Comparison of ENCODE assay signal across 26 mouse cellular contexts in genomic region chr4:135157329-135157728, GRCm38 (mm10). TPM values are rescaled to one million over a fixed set of nuclear protein-coding genes. Genes with fewer than 3 reads are reported as not detected.
DNase-seq lines count a peak whose midpoint lies in the region; ATAC-seq and TF ChIP-seq lines count a peak whose summit lies in the region.
"Had no signal": no experiment of that assay in that cellular context is flagged by ENCODE, and none has a peak within 500 bp of the region (broad histone marks: within the 10 kb centered on the region; RNA-seq: fewer than 3 reads in every experiment).

No protein-coding gene starts in this region.

- ATAC-seq in limb, embryonic 11.5 days (ENCODE audit: insufficient number of reproducible peaks, low FRiP score, low TSS enrichment, low read depth), result no peak
- ATAC-seq in lung, postnatal 0 days, result no peak
- ATAC-seq: intestine, embryonic 15.5 days; midbrain, embryonic 16.5 days had no signal

- peaks cover 71% of the 10 kb centered on the region for H3K27me3 ChIP-seq in limb, embryonic 11.5 days (ENCODE audit: control insufficient read depth, insufficient read depth, low read length)
- H3K27me3 ChIP-seq in limb, embryonic 10.5 days (ENCODE audit: low read depth, poor library complexity, severe bottlenecking), result peaks cover 97% of the 10 kb centered on the region
- H3K27me3 ChIP-seq in lung, postnatal 0 days (replicated peaks; ENCODE audit: insufficient read depth, low read length), result peaks cover 65% of the 10 kb centered on the region

- no peaks in the 10 kb centered on the region for H3K36me3 ChIP-seq in limb, embryonic 11.5 days (ENCODE audit: control insufficient read depth, insufficient read depth, low read length)
- H3K36me3 ChIP-seq in limb, embryonic 10.5 days, result no peaks in the 10 kb centered on the region
- H3K36me3 ChIP-seq in lung, postnatal 0 days (ENCODE audit: insufficient read depth, low read length), result no peaks in the 10 kb centered on the region
- H3K36me3 ChIP-seq: embryonic facial prominence, embryonic 12.5 days; forebrain, embryonic 12.5 days; hindbrain, embryonic 13.5 days; intestine, embryonic 15.5 days had no signal

- no peak for TF ChIP-seq CTCF in lung, postnatal 0 days (IDR thresholded peaks at IDR 0.05)

- H3K4me1 ChIP-seq in limb, embryonic 11.5 days (ENCODE audit: control insufficient read depth, insufficient read depth, low read length), result peaks cover 43% of the 10 kb centered on the region
- H3K4me1 ChIP-seq in limb, embryonic 10.5 days, result peaks cover 84% of the 10 kb centered on the region
- H3K4me1 ChIP-seq in lung, postnatal 0 days (ENCODE audit: insufficient read depth, low read depth, low read length), result no peaks in the 10 kb centered on the region

- DNase-seq in limb, embryonic 11.5 days (ENCODE audit: low spot score), result peak; percentile 24
- no peak for DNase-seq in limb, embryonic 10.5 days (ENCODE audit: low spot score)
- peak; percentile 52 to 56 for DNase-seq in B cell, adult 2 months
- DNase-seq in T-cell, adult 2 months (ENCODE audit: low spot score), result peak; percentile 70
- DNase-seq in naive thymus-derived CD4-positive, alpha-beta T cell, adult 2 months (ENCODE audit: low read depth), result peak; percentile 70
- DNase-seq in testis, postnatal 10 days (ENCODE audit: low spot score), result no peak
- no peak for DNase-seq in lung, postnatal 0 days (ENCODE audit: low spot score)
- DNase-seq in adrenal gland, postnatal 25 days, result no peak
- DNase-seq: adrenal gland, postnatal 36 days; cerebellum, adult 9-11 months; heart, postnatal 36 days; kidney, adult 9 months; kidney, postnatal 25 days; layer of hippocampus, postnatal 36 days; lung, embryonic 14.5 days; lung, postnatal 36 days had no signal

- no peak overlapping the region for H3K9ac ChIP-seq in limb, embryonic 11.5 days (ENCODE audit: low read length)
- H3K9ac ChIP-seq in lung, postnatal 0 days (replicated peaks; ENCODE audit: low read depth), result no peak overlapping the region
- H3K9ac ChIP-seq: embryonic facial prominence, embryonic 12.5 days; forebrain, embryonic 12.5 days; hindbrain, embryonic 13.5 days; intestine, embryonic 15.5 days; liver, embryonic 14.5 days; lung, embryonic 14.5 days had no signal

- no peak for TF ChIP-seq EP300 in lung, postnatal 0 days (IDR thresholded peaks at IDR 0.05)

- no peak overlapping the region for H3K27ac ChIP-seq in limb, embryonic 11.5 days (replicated peaks; ENCODE audit: low read depth, low read length)
- H3K27ac ChIP-seq in limb, embryonic 10.5 days, result no peak overlapping the region
- H3K27ac ChIP-seq in lung, postnatal 0 days (ENCODE audit: low read length), result no peak overlapping the region
- H3K27ac ChIP-seq: embryonic facial prominence, embryonic 12.5 days; forebrain, embryonic 12.5 days; hindbrain, embryonic 13.5 days; intestine, embryonic 15.5 days; liver, embryonic 14.5 days had no signal

- H3K4me3 ChIP-seq in limb, embryonic 11.5 days (ENCODE audit: low read depth, low read length), result no peak overlapping the region
- H3K4me3 ChIP-seq in limb, embryonic 10.5 days, result no peak overlapping the region
- H3K4me3 ChIP-seq in lung, postnatal 0 days (ENCODE audit: low read depth, low read length), result no peak overlapping the region
- H3K4me3 ChIP-seq: embryonic facial prominence, embryonic 12.5 days; erythroblast, embryonic 14.5 days; forebrain, embryonic 12.5 days; hindbrain, embryonic 13.5 days; intestine, embryonic 15.5 days; myocyte had no signal

- H3K4me2 ChIP-seq in limb, embryonic 11.5 days (ENCODE audit: low read depth, severe bottlenecking), result no peak overlapping the region
- no peak overlapping the region for H3K4me2 ChIP-seq in lung, postnatal 0 days (replicated peaks; ENCODE audit: low read depth, low read length)
- H3K4me2 ChIP-seq: embryonic facial prominence, embryonic 12.5 days; forebrain, embryonic 12.5 days; hindbrain, embryonic 13.5 days; intestine, embryonic 15.5 days; lung, embryonic 14.5 days had no signal

- no peaks in the 10 kb centered on the region for H3K9me3 ChIP-seq in limb, embryonic 11.5 days (ENCODE audit: control insufficient read depth, low read length)
- H3K9me3 ChIP-seq in limb, embryonic 10.5 days (replicated peaks), result no peaks in the 10 kb centered on the region
- no peaks in the 10 kb centered on the region for H3K9me3 ChIP-seq in lung, postnatal 0 days (ENCODE audit: low read length)
- H3K9me3 ChIP-seq: embryonic facial prominence, embryonic 12.5 days; forebrain, embryonic 12.5 days; hindbrain, embryonic 13.5 days; intestine, embryonic 15.5 days had no signal

- WGBS in limb, embryonic 11.5 days, result 7% methylated on average over 6 of the region's 6 CpGs
- 10% methylated on average over 6 of the region's 6 CpGs for WGBS in limb, embryonic 10.5 days
- WGBS in lung, postnatal 0 days, result 16% methylated on average over 6 of the region's 6 CpGs

RNA-seq across cellular contexts. Expression of gene Runx3, which starts 36.9 kb away (rescaled TPM):
- 0.57 and 0.61 TPM in 2 replicates for polyA plus RNA-seq in limb, embryonic 11.5 days (2014; fragmentation: Nextera tagmentation; extraction: Ambion mirVana)
- 0.05 and 0.08 TPM in 2 replicates for polyA plus RNA-seq in limb, embryonic 10.5 days (2016; fragmentation: Nextera tagmentation; extraction: Ambion mirVana)
- 0.13 and 0.18 TPM in 2 replicates for polyA plus RNA-seq in lung, postnatal 0 days (2015; fragmentation: Nextera tagmentation; extraction: Ambion mirVana)
- total RNA-seq in adrenal gland, postnatal 25 days (2021), result 1.0 and 1.7 TPM in 2 replicates
- total RNA-seq: layer of hippocampus, postnatal 36 days; left cerebral cortex, postnatal 10 days had no signal
- polyA plus RNA-seq: cortical plate, adult 2 months; midbrain, embryonic 16.5 days had no signal

Comparison
In these comparisons a context has a peak if more than half of its experiments do, and no peak if none do; other contexts are left out.
1. DNase-seq: peak in limb, embryonic 11.5 days (single experiment), B cell, adult 2 months (2 of 2), T-cell, adult 2 months (single experiment) and naive thymus-derived CD4-positive, alpha-beta T cell, adult 2 months (single experiment); none in limb, embryonic 10.5 days (single experiment), testis, postnatal 10 days (single experiment), lung, postnatal 0 days (single experiment) and adrenal gland, postnatal 25 days (single experiment).